Mouse (Mus musculus) ZHBTc4 (cell line): ENCODE data around the gene Krtap9-3.
"Not testable (repeated sequence)": the region's sequence is repeated elsewhere in the genome, so short reads cannot be mapped to it uniquely, and the experiment has no call there.

Source experiments
- DNase-seq: peaks from one replicate; pipeline ENCODE4 v3.0.0-alpha.2; 2011; ENCODE audit warnings: low read depth, low spot score

Gene Krtap9-3

DNA sequence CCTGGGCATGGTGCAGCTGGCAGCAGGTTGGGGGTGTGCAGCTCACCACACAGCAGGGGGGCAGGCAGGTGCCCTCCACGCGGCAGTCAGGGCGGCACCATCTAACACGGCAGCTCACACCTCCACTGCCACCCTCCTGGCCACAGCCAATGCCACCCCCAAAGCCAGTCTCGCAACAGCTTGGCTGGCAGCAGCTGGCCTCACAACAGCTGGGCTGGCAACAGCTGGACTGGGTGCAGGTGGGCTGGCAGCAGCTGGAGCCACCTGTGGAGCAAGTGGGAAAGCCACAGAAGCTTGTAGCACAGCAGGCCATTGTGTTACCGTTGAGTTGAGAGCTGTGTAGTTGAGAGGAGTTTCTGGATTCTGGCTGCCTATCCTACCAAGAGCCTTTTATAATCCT is at the start of gene Krtap9-3:
Krtap9-3 (minus strand) TSS at position 364 of the 400 bp plus-strand sequence.
- DNase-seq, result not testable (repeated sequence)

DNA sequence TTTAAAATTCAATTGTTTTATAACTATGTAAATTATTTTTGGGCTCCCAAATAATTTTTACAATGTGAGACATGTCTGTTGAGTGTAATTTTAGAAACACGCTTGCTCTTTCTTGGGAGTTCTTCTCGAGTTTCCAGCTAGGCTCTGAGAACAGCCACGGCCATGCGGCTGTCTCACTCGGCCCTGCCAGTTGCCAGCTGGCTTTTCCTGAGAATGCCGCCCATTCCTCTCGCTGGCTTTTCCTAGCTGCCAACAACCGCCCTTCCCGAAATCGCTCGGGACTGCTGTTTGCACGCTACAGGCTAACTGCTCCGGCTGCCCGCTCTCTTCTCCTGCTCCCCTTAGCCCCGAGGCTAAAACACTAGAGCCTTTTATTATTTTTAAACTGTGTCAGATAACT is 48.5 kb upstream of the Krtap9-3 start:
- no peak for DNase-seq

DNA sequence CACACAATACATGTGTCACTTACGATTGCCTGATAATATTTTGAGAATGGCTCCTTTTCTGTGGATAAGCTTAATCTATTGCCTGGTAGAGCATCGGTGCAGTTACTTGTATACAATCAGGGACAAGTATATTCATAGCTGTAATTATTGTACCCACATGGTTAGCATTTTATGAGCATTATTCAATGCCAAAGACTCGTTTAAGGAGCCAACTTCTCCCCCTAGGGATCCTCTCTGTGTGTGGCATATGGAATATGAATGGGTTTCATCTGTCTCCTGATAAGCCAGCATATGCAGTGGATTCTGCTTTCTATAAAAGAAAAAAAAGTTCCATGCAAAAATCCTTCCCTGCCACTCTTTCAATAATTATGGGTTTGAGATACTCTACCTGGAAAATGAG is 46.4 kb upstream of the Krtap9-3 start:
- no peak for DNase-seq

DNA sequence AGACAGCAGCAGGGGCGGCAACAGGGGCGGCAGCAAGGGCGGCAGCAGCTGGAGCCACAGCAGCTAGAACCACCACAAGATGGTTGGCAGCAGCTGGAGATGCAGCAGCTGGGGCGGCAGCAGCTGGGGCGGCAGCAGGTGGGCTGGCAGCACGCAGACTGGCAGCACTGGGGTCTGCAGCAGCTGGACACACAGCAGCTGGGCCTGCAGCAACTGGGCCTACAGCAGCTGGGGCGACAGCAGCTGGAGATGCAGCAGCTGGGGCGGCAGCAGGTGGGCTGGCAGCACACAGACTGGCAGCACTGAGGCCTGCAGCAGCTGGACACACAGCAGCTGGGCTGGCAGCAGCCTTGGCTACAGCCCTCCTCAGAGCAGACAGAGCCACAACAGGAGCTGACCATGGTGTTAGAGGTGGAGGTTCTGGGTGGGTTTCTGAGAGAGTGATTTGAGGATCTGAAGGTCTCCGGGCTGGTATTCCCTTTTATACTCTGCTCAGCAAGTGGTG is 45.8 kb upstream of the Krtap9-3 start, which contains the start of gene Krtap4-7:
Krtap4-7 (minus strand) TSS at position 455 of the 505 bp plus-strand sequence.
- not testable (repeated sequence) for DNase-seq

DNA sequence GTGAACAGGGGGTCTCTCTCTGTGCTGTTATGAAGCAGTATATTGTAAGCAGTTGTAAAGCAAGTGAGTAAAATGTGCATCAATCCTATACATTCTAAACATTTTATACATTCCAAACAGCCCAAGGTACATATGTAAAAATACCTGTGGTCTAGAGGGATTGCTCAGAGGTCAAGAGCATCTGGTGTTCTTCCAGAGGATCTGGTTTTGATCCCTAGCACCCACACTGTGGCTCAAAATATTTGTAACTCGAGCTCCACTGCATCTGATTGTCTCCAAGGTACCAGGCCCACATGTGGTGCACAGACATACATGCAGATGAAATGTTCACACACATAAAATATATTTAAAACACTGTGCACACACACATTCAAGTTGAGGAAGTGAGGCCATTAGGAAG is 43.0 kb upstream of the Krtap9-3 start:
- DNase-seq, result no peak

DNA sequence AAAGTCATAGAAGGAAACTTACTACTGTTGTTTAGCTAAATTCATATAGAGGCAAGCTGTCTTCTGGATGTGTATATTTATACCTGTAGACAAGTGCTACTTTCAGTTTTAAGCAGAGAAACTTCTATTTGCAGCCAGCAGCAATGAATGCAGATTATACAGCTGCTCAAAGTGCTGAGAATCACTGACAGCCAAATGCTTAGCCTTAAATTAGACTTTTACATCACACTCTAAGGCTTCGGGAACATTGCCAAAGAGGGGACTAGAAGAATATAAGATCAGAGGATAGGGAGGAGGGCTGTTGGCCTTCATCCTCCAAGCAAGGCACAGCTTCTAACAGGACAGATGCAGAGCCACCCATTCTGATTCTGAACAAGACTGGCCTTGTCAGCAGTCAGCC is 39.2 kb upstream of the Krtap9-3 start:
- DNase-seq, result no peak

DNA sequence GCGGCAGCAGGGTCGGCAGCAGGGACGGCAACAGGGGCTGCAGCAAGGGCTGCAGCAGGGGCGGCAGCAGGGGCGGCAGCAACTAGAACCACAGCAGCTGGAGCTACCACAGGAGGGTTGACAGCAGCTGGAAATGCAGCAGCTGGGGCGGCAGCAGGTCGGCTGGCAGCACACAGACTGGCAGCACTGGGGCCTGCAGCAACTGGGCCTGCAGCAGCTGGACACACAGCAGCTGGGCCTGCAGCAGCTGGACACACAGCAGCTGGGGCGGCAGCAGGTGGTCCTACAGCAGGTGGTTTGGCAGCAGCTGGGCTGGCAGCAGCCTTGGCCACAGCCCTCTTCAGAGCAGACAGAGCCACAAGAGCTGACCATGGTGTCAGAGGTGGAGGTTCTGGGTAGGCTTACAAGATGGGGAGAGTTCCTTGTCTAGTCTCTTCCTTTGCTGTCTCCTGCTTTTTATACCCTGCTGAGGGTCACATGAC is 36.8 kb upstream of the Krtap9-3 start, which contains the start of gene Krtap4-2:
Krtap4-2 (minus strand) TSS at position 432 of the 482 bp plus-strand sequence.
- DNase-seq, result no peak

DNA sequence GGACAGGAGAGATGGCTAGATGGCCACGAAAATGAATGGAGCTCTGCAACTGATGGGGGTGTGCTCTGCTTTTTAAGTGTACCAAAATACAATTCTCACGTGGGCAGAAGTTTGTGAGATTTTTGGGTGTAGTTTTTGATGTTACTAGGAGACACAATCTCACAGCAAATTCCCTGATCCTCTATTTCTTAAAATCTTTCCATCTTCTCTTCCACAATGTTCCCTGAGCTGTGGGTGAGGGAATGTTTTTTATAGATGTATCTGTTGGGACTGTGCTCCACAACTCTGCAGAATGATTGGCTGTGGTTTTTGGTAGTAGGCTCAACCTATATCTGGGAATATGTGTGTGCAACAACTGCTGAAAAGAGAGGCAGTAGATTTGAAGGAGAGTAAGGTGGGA is 35.4 kb upstream of the Krtap9-3 start:
- DNase-seq, result no peak

DNA sequence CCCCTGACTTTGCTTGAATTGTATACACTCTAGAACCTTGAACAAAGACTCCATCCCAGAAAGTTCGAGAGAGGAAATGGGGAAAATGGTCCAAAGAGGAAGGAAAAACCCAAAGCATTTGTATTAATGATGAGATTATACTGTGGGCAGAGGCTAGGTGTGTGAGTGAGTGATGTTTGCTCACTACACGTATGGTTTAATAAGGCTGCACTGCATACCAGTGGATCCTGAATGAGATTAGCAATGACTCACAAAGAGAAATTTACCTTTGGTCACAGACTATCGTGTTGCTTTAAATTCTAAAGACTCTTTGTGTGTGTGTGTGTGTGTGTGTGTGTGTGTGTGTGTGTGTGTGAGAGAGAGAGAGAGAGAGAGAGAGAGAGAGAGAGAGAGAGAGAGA is 33.0 kb upstream of the Krtap9-3 start:
- no peak for DNase-seq

DNA sequence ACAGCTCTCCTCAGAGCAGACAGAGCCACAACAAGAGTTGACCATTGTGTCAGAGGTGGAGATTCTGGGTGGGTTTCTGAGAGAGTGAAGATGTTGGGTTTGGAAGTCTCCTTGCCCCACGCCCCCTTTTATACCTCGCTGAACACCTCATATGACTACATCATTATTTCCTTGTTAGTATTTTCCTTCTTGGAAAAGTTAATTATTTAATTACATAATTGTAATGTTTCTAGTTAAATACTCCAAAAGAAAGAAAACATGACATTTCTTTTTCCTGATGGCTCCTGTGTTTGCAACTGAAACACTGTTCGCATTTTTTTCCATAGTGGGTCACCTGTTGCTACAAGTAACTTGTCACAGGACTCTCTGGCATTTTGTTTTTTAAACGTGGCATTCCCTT is 30.2 kb upstream of the Krtap9-3 start, which contains the start of gene Krtap4-1:
Krtap4-1 (minus strand) TSS at position 101 of the 400 bp plus-strand sequence.
- DNase-seq, result no peak

DNA sequence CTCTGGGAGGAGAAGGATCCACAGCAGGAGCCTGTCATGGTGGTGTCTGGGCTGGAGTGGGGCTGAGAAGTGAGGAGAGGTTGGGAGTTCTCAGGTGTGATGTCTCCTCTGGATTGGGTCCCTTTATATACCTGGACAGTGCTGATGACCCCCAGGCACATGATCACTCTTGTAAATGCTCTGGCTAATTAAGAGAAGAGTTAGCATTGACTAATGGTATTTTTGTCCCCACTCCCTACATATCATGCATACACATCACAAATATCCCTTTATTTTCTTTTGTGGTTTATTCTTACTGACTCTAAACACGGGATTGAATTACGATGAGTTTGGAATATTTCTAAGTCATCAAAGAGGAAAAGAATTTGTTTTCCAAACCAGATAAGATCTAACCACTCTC is 22.4 kb upstream of the Krtap9-3 start, which contains the start of gene Gm11562:
Gm11562 (minus strand) TSS at position 101 of the 400 bp plus-strand sequence.
- no peak for DNase-seq

DNA sequence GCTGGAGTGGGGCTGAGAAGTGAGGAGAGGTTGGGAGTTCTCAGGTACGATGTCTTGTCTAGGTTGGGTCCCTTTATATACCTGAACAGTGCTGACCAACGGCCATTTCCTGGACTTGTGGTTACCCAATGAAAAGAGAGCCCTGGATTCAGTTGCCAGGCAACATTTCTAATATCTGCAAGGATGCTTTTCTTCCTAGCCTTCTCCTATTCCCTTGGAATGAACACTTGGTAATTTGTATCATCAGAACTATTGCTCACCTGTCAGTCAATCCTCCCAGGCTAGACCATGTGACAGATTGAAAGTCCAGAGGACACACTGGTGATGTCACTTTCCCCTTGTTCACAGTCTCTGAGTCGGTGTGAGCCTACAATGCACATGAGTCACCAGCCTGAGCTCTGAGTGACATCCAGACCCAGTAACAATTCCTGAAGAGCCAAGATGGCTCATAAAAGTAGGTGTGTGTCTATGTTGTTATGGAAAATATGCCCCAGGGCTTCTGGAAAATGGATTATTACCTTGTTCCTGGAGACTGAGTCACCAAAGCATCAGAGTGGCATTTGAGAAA is 17.0 kb upstream of the Krtap9-3 start, which contains the start of gene Krtap2-4:
Krtap2-4 (minus strand) TSS at position 51 of the 568 bp plus-strand sequence.
- no peak for DNase-seq

DNA sequence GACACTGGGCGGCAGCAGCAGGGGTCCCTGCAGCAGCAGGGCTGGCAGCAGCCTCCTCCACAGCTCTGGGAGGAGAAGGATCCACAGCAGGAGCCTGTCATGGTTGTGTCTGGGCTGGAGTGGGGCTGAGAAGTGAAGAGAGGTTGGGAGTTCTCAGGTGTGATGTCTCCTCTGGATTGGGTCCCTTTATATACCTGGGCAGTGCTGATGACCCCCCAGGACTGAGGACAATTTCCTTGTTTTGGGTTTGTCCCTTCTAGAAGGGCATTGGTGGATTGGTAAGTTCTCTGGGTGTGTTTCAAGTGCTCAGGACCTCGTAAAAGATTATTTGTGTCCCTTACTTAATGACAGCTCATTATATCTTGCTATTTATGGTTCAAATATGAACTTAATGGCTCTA is 12.2 kb upstream of the Krtap9-3 start, which contains the start of gene Gm11937:
Gm11937 (minus strand) TSS at position 101 of the 400 bp plus-strand sequence.
- not testable (repeated sequence) for DNase-seq

DNA sequence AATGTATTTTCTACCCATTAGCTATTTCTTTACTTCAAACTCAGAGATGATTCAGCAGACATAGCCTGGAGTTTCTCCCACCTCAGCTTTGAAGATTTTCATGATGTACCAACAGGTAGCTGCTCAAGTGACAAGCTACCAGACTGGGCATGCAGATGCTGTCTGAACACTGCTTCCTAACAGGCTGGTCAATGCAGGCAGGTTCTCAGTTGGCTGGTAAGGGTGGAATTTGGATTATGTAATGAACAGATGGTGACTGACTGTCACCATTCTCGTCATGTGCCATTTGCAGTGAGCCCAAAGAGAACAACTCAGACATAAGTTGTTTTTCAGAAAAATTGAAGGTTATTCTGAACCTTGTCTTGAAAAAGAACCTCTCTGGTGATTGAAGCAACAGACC is 11.2 kb upstream of the Krtap9-3 start:
- DNase-seq, result no peak

DNA sequence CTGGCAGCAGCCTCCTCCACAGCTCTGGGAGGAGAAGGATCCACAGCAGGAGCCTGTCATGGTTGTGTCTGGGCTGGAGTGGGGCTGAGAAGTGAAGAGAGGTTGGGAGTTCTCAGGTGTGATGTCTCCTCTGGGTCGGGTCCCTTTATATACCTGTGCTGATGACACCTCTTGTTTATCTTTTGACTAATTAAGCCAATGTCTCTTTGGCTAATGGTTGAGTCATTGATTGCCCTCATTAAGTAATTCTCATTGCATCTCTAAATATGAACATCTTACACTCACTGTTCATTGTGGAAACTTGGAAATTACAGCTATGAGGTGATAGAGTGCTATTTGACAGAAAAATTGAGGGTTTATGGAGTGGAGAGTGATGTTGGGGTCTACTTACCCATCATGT is 5.3 kb upstream of the Krtap9-3 start, which contains the start of gene Gm11938:
Gm11938 (minus strand) TSS at position 101 of the 400 bp plus-strand sequence.
- DNase-seq, result not testable (repeated sequence)

DNA sequence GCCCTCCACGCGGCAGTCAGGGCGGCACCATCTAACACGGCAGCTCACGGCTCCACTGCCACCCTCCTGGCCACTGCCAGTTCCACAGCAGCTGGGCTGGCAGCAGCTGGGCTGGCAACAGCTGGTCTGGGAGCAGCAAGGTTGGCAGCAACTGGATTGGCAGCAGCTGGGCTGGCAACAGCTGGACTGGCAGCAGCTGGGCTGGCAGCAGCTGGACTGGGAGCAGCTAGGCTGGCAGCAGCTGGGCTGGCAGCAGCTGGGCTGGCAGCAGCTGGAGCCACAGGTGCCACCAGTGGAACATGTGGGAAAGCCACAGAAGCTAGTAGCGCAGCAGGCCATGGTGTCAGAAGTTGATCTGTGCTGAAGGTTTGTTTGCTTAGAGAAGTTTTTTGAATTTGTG is 6.9 kb downstream of the Krtap9-3 start, which contains the start of gene Krtap1-3:
Krtap1-3 (minus strand) TSS at position 359 of the 400 bp plus-strand sequence.
- DNase-seq, result no peak

DNA sequence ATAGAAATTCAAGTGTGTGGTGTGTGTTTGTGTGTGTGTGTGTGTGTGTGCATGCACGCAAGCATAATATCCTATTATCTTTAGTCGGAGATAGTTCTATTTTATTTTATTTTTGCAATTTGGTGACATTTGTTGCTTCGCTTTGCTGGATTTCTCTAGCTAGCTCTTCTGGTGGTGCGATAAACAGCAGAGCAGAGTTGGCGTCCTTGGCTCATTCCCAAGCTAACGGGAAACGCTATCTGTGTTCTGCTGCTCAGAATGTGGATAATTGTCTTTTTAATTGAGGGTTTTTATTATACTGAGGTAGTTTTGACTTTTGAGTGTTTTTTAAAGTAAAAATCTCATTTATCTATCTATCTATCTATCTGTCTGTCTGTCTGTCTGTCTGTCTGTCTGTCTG is 12.8 kb downstream of the Krtap9-3 start:
- DNase-seq, result no peak

DNA sequence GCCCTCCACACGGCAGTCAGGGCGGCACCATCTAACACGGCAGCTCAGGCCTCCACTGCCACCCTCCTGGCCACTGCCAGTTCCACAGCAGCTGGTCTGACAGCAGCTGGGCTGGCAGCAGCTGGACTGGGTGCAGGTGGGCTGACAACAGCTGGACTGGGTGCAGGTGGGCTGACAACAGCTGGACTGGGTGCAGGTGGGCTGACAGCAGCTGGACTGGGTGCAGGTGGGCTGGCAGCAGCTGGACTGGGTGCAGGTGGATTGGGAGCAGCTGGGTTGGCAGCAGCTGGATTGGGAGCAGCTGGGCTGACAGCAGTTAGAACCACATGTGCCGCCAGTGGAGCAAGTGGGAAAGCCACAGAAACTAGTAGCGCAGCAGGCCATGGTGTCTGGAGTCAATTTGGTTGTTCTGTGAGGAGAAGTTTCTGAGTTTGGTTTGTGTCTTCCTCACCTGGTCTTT is 14.6 kb downstream of the Krtap9-3 start, which contains the start of gene Krtap1-4:
Krtap1-4 (minus strand) TSS at position 410 of the 460 bp plus-strand sequence.
- DNase-seq, result no peak

DNA sequence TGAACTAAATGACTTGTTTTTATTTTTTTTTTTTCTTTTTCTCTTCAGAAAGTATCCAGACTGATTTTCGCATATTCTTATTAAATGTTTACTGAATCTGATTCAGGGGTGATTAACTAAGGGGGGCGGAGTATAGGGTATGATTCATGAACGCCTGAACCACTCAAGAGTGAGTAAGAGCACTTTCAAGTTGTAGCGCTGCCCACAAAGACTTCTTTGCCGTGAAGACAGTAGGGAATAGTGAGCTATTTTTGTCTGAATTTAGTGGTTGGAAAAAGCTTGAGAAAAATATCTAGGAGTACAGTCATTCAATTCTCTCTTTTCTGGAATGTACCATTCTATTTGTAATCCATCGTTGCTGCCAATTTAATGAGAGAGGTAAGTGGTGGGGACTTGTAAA is 16.3 kb downstream of the Krtap9-3 start:
- DNase-seq, result no peak

DNA sequence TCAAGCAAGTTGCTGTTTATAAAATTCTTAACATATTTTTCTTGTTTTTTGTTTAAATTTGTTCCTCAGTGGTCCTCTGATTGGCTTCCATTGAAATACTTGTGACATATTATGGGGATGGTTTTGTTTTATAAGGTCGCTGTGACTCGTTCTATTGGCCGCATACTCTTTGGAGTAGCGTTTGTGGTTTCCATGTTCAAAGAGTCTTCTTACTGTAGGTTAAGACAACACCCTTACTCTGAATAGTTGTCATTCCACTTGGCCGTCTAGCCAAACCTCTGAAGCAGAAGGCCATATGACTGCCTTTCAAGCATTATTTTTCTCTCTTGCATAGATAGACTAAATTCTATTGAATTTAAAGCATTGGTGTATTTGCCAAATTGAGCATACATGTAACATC is 16.9 kb downstream of the Krtap9-3 start:
- DNase-seq, result no peak

DNA sequence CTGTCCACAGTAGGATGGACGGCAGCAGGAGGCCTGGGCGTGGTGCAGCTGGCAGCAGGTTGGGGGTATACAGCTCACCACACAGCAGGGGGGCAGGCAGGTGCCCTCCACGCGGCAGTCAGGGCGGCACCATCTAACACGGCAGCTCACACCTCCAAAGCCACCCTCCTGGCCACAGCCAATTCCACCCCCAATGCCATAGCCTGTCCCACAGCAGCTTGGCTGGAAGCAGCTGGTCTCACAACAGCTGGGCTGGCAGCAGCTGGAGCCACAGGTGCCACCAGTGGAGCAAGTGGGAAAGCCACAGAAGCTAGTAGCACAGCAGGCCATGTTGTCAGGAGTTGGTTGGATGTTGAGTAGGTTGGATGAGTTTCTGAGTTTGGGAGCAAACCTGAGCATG is 17.3 kb downstream of the Krtap9-3 start, which contains the start of gene Krtap1-5:
Krtap1-5 (minus strand) TSS at position 381 of the 400 bp plus-strand sequence.
- DNase-seq, result no peak

DNA sequence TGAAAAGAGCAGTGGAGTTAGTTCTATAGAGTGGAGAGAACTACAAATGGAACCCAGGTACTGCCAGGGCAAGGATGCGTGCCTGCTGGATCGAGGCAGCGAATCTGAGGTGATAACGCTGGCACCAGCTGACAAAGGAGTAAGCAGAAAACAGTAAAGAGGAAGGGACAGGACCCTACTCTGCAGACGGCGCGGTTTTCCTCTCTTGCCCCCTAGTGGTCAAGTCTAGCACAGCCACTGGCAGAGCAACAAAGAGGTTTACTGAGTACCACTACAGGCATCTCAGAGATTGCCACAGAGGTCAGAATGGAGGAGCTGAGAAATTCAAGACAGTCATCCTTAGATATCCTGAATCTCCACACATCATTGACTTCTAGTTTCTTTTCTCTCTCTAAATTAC is 23.8 kb downstream of the Krtap9-3 start:
- peak; percentile 79 for DNase-seq

DNA sequence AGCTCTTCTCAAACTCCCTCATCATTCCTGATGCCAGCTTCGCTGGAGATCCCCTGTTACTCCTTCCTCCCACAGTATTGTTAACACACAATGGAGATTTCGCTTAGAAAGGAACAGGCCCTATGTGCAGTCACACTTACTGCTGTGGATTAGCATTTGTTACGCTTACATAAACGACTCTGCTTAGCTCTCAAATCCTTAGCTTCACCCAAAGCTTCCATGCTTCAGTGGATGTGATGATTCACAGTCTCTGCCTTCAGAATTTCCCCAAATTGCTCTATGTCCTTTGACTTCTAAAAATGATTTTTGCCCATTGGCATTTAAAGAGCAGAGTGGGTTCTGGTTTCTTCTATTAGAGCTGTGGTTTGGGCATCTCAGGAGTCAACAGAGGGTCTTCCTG is 24.7 kb downstream of the Krtap9-3 start:
- DNase-seq, result no peak
